Mouse (Mus musculus): ENCODE data around the gene Gm28051. TPM values are rescaled to one million over a fixed set of nuclear protein-coding genes. Genes with fewer than 3 reads are reported as not detected.

Gene Gm28051
- polyA plus RNA-seq (2015; fragmentation: Nextera tagmentation; extraction: Ambion mirVana), result 0.77 TPM in 1 of 2 replicates, not detected in the other

DNA sequence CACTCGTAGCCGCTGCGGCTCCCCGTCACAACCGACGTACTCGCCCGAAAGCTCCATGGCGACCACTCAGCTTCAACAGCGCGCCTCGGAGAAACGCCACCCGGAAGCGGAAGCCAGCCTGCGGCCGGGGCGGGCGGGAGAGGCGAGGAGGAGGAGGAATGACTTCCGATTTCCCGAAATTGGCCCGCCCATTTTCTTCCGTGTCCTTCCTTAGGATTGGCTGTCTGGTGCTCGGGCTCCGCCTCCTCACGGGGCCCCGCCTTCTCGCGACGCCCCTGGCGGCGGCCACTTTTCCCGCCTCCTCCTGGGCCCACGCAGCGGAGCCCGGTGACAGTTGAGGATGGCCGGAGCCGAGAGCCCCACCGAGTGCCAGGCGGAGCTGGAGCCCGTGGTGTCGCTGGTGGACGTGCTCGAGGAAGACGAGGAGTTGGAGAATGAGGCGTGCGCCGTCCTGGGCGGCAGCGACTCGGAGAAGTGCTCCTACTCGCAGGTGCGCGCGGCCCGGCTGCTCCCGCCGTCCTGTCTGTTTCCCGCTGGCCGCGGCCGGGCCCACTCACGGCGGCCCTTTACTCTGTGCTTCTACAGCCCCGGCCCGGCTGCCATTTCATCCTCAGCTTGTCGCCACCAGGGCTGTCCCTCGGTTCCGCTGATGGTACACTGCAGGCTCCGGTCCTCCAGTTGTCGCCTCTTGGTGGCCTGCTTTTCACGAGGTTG lies at the start of gene Gm28051, which contains the start of the genes Gon7 and Ubr7:
Gene Gm28051 (minus strand): TSS at position 77 of the 714 bp plus-strand sequence.
Gene Gon7 (minus strand): TSS at position 115 of the 714 bp plus-strand sequence.
Gene Ubr7 (plus strand): TSS at position 279 of the 714 bp plus-strand sequence.

DNA sequence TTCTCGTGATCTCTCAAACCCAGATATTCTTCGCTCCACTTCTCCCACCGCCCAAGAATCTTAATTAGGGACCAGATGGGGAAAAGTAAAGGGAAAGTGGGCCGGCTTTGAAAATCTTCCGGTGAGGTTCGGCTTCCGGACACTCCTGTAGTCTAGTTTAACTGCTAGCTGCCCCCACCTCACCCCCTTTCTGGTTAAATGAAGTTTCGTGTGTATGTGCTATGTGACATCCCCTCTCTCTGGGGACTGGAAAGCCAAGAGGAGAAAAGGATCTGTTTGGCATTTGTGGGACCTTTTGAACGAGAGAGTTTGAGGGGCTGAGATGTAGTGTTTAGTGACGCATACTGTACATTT lies 815 bp upstream of the Gm28051 start, which contains the start of gene Gm20604:
Gene Gm20604 (minus strand): TSS at position 270 of the 354 bp plus-strand sequence.

DNA sequence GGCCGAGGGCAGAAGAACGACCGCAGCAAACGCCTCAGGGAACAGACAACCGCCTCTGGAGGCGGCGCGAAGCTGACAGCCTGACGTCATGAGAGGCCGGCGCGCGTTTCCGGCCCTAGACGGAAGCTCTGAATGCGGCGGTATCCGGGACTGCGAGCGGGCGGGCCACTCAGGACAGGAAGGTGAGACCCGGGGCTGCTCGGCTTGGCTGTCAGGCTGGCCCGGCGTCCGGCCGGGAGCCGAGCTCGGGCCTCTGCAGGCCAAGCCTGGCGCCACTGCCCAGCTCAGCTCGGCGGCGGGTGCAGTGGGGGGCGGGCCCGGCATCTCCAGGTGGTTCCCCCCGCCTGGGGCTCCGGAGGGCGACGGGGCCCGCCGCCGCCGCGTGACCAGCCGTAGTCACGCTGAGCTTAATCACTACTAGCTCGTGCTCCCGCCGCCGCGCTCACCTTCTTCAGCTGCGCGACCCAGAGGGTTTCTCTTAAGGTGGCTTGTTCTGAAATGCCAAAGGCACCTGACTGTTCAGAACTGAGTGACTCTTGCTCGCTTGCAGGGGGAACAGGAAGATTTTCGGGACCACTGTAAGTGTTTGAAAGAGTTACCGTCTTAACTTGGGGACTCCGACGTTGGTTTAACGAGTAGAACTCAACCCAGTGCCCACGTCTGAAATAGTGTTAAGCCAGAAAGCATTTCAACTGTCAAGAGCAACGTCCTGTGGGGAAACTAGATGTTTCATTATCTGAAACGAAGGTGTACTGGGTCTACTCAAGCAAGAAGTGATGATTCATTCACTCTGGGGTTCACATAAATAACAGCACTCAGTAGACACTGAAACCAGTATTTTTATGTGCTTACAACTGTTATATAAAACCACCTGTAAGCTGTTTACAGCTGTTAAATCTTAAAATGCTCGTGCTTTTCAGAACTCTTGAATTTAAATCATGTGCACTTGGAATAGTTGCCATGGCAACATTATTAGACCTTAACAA lies 13.7 kb downstream of the Gm28051 start, which contains the start of the genes Moap1 and Tmem251:
Gene Moap1 (minus strand): TSS at position 73 of the 986 bp plus-strand sequence.
Gene Tmem251 (plus strand): TSS at position 174 of the 986 bp plus-strand sequence.

DNA sequence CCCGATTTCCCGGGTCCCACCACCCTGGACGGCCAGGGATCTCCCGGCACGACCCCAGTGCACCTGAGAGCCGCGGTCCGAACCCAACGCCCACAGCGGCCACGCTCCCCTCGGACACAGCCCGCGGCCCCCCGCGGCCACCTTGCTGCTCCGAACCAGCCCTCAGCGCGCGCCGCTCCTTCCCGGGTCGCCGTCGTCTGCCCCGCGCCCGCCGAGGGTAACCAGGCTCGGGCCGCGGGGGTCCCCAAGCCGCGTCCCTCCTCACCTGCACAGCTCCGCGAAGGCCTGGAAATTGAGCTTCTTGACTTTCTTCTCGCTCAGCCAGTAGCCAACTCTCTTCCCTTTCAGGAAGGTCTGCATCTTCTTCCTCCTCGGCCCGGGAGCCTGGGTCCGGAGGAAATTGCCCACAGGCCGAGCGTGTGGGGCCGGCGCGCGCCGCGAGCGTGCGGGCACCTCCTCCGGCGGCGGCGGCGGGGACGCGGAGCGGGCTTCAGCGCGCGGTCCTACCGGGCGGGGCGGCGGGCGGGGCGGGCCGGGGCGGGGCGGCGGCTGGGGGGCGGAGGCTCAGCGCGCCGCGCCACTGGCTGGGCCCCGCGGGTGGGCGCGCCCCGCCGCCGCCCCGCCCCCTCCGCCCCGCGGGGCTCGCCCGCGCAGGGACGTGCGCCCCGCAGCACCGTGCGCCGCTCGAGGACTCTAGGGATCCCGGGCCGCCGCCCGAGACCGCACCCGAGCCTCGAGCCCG lies 52.9 kb downstream of the Gm28051 start, which contains the start of gene Itpk1:
Gene Itpk1 (minus strand): TSS at position 474 of the 742 bp plus-strand sequence.

MicroRNAs within 50 kb of the gene (microRNA counts, 519-probe panel; counts per million panel counts)
- microRNA mmu-miR-1936, result 88.3 counts per million

Other genes starting within 250 kb of the Gm28051 start
- gene Chga, start 202.8 kb downstream of the Gm28051 start, polyA plus RNA-seq (2015; fragmentation: Nextera tagmentation; extraction: Ambion mirVana), result 2.3 and 4.5 TPM in 2 replicates
- 4.3 and 6.0 TPM in 2 replicates for gene Itpk1, start 52.8 kb downstream of the Gm28051 start, polyA plus RNA-seq (2015; fragmentation: Nextera tagmentation; extraction: Ambion mirVana)
- 5.4 and 8.3 TPM in 2 replicates for gene Moap1, start 14.1 kb downstream of the Gm28051 start, polyA plus RNA-seq (2015; fragmentation: Nextera tagmentation; extraction: Ambion mirVana)
- gene Tmem251, start 14.0 kb downstream of the Gm28051 start, polyA plus RNA-seq (2015; fragmentation: Nextera tagmentation; extraction: Ambion mirVana), result 10.0 and 11.3 TPM in 2 replicates
- gene Gon7, start within 50 bp of the Gm28051 start, polyA plus RNA-seq (2015; fragmentation: Nextera tagmentation; extraction: Ambion mirVana), result 20.8 and 22.2 TPM in 2 replicates
- gene Ubr7, start 202 bp upstream of the Gm28051 start, polyA plus RNA-seq (2015; fragmentation: Nextera tagmentation; extraction: Ambion mirVana), result 25.6 and 26.4 TPM in 2 replicates
- 12.4 and 12.5 TPM in 2 replicates for gene Gm20604, start 907 bp upstream of the Gm28051 start, polyA plus RNA-seq (2015; fragmentation: Nextera tagmentation; extraction: Ambion mirVana)
- 7.0 and 8.2 TPM in 2 replicates for gene Btbd7, start 120.7 kb upstream of the Gm28051 start, polyA plus RNA-seq (2015; fragmentation: Nextera tagmentation; extraction: Ambion mirVana)
- gene Cox8c, start 141.6 kb upstream of the Gm28051 start, polyA plus RNA-seq (2015; fragmentation: Nextera tagmentation; extraction: Ambion mirVana), result not detected in 2 replicates
- 0.02 and 0.04 TPM in 2 replicates for gene Unc79, start 191.1 kb upstream of the Gm28051 start, polyA plus RNA-seq (2015; fragmentation: Nextera tagmentation; extraction: Ambion mirVana)